Mouse (Mus musculus): ENCODE data around the gene Add1. TPM values are rescaled to one million over a fixed set of nuclear protein-coding genes. Genes with fewer than 3 reads are reported as not detected.

The Add1 gene
- polyA plus RNA-seq, 1 experiment from 2014 or later: 166 TPM

DNA sequence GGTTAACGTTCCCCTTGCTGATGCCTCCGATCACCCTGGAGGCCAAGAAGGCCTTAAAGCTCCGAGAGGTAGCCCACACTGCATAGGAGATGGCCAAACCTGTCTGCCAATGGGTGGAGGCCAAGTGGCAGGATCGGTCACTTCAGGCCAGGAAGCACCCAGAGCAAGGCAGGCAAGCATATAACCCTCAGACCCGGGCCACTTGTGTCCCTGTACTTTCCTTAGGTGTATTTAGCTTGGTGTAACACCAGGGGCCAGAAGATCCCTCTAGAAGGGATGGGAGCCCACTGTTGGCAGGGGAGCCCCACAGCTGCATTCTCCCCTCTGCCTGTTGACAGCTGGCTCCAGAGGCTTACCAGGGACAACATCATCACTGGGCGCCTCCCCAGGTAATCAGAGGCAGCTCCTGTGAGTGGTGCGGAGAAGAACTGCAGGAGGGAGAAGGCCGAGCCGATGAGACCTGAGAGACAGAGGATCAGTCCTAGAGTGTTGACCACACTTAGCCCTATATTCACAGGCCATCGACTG, 62.3 kb downstream of the Add1 start:
- peak overlapping the region; percentile 87; the same call in 1 of the 2 replicates for H3K27ac ChIP-seq (ENCODE audit: low read depth, low read length)
- H3K4me1 ChIP-seq (ENCODE audit: control insufficient read depth, insufficient read depth, low read length): peaks cover 6% of the 10 kb centered on the region
- peaks cover 21% of the 10 kb centered on the region for H3K36me3 ChIP-seq (ENCODE audit: control insufficient read depth, insufficient read depth, low read length)
- no peak for ATAC-seq (replicated peaks; ENCODE audit: insufficient number of reproducible peaks, low FRiP score, low TSS enrichment)
- no peaks in the 10 kb centered on the region for H3K27me3 ChIP-seq (ENCODE audit: control insufficient read depth, insufficient read depth, low read length)
- 58% methylated on average over 10 of the region's 10 CpGs for WGBS (ENCODE audit: insufficient replicate concordance)
- H3K9me3 ChIP-seq (replicated peaks; ENCODE audit: control insufficient read depth, low read length): no peaks in the 10 kb centered on the region
- peak overlapping the region; percentile 97 for H3K4me2 ChIP-seq
- H3K9ac ChIP-seq (ENCODE audit: low read depth, low read length): peak overlapping the region; percentile 87; the same call in 1 of the 2 replicates
- peak overlapping the region; percentile 70 for H3K4me3 ChIP-seq (ENCODE audit: low read depth, low read length)

DNA sequence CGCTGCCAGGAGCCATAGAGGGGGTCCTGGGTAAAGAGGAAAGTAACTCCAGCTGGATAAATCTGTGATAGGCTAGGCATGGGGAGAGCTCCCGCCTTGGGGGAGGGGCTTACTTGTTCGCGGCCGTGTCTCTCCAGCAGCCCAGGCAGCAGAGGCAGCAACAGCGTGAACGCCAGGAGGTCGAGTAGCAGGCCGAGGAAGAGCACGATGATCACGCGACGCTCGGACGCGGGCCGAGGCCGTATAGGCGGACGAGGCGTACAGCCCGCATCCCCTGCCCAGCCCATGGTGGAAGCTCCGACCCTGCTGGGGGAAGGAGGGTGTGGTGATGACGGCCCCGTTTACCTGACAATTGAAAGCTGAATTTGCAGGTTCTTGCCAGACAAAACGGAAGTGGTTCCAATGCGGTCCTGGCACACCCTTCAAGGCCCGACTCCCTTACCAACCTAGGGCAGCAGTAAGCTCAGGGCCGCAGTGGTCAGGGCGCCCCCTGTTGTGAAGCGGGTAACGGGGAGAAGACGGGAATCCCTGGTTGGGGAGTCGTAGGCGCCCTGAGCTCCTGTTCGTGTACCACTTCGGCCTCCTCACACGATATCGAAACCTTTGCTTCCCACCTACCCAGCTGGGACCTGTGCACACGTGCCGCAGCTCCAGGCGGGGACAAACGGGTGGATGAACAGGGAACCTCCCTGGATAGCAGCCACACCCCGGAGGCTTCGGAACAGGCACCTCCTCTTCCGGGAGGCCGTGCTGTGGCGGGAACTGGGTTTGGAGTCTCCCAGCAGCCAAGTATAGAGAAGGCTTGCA, 63.2 kb downstream of the Add1 start, which contains the start of gene Mfsd10:
TSS of gene Mfsd10 (minus strand) at position 732 of the 807 bp plus-strand sequence.
- Histone ChIP-seq H3K4me3 (ENCODE audit: low read depth, low read length) (peak within 1 kb of the TSS; percentile 70), H3K9ac (ENCODE audit: low read depth, low read length) (peak within 1 kb of the TSS; percentile 87), H3K4me2 (peak within 1 kb of the TSS; percentile 97), H3K36me3 (ENCODE audit: control insufficient read depth, insufficient read depth, low read length) (peaks cover 21% of the 10 kb centered on the region), H3K27ac (ENCODE audit: low read depth, low read length) (peak within 1 kb of the TSS; percentile 87), H3K4me1 (ENCODE audit: control insufficient read depth, insufficient read depth, low read length) (peaks cover 6% of the 10 kb centered on the region), H3K27me3 (ENCODE audit: control insufficient read depth, insufficient read depth, low read length) (no peaks in the 10 kb centered on the region), H3K9me3 (replicated peaks; ENCODE audit: control insufficient read depth, low read length) (no peaks in the 10 kb centered on the region)
- WGBS (ENCODE audit: insufficient replicate concordance): under 1% methylated on average over 48 of the region's 48 CpGs
- peak; percentile 78 for ATAC-seq (replicated peaks; ENCODE audit: insufficient number of reproducible peaks, low FRiP score, low TSS enrichment)

DNA sequence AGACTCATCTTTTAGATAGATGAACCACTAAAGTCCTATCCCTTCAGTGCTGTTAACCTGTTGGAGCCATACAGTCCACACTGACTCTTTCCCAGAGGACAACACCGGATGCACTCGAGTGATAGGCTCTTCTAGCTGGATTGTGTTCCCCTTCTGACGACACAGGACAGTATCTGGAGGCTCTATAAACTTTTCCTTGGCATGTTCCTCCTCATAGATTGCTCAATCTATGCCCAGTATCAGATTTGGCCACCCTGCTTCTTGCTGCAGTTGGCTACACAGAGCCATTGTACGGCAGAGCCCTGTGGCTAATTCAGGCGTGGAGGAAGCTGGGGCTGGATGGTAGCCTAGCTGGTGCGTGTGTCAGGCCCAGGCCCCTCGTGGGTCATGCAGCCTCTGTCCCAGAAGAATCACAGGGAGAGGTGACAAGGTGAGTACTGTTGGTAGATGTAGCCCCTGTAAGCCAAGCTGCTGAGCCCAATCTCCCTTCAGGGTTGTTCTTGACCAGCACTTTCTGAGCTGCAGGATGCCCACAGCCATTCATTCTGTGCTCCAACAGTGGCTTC, 64.2 kb downstream of the Add1 start:
- peak overlapping the region; percentile 87 for H3K9ac ChIP-seq (ENCODE audit: low read depth, low read length)
- peaks cover 20% of the 10 kb centered on the region for H3K36me3 ChIP-seq (ENCODE audit: control insufficient read depth, insufficient read depth, low read length)
- no peaks in the 10 kb centered on the region for H3K9me3 ChIP-seq (replicated peaks; ENCODE audit: control insufficient read depth, low read length)
- 0 out of 2 replicates have a peak overlapping the region, but pooled peaks have one; percentile 70 for H3K4me3 ChIP-seq (ENCODE audit: low read depth, low read length)
- peak overlapping the region; percentile 97 for H3K4me2 ChIP-seq
- peak overlapping the region; percentile 87 for H3K27ac ChIP-seq (ENCODE audit: low read depth, low read length)
- no peaks in the 10 kb centered on the region for H3K27me3 ChIP-seq (ENCODE audit: control insufficient read depth, insufficient read depth, low read length)
- H3K4me1 ChIP-seq (ENCODE audit: control insufficient read depth, insufficient read depth, low read length): peaks cover 6% of the 10 kb centered on the region
- 78% methylated on average over 7 of the region's 7 CpGs for WGBS (ENCODE audit: insufficient replicate concordance)
- no peak for ATAC-seq (replicated peaks; ENCODE audit: insufficient number of reproducible peaks, low FRiP score, low TSS enrichment)

DNA sequence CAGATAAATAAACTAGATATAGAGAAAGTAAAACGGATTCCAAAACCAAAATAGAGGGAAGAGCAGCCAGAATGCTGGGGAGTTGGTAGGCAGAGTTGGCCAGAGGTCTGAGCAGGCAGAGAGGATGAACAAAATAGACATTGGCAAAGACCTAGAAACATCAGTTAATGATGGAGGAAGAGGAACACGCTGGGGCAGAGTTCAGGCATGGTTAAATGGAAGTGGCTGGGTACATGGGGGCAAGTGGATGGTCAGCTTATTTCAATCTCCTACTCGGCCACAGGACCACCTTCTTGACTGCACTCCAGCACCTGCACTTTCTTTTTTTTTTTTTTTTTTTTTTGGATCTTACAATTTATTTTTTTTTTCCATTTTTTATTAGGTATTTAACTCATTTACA, 68.5 kb downstream of the Add1 start:
- peaks cover 33% of the 10 kb centered on the region for H3K36me3 ChIP-seq (ENCODE audit: control insufficient read depth, insufficient read depth, low read length)
- H3K4me3 ChIP-seq (ENCODE audit: low read depth, low read length): no peak overlapping the region
- H3K9me3 ChIP-seq (replicated peaks; ENCODE audit: control insufficient read depth, low read length): no peaks in the 10 kb centered on the region
- H3K4me1 ChIP-seq (ENCODE audit: control insufficient read depth, insufficient read depth, low read length): no peaks in the 10 kb centered on the region
- WGBS (ENCODE audit: insufficient replicate concordance): 84% methylated on average over 3 of the region's 3 CpGs
- H3K27ac ChIP-seq (ENCODE audit: low read depth, low read length): no peak overlapping the region
- ATAC-seq (replicated peaks; ENCODE audit: insufficient number of reproducible peaks, low FRiP score, low TSS enrichment): no peak
- no peak overlapping the region for H3K9ac ChIP-seq (ENCODE audit: low read depth, low read length)
- H3K27me3 ChIP-seq (ENCODE audit: control insufficient read depth, insufficient read depth, low read length): no peaks in the 10 kb centered on the region
- H3K4me2 ChIP-seq: no peak overlapping the region

DNA sequence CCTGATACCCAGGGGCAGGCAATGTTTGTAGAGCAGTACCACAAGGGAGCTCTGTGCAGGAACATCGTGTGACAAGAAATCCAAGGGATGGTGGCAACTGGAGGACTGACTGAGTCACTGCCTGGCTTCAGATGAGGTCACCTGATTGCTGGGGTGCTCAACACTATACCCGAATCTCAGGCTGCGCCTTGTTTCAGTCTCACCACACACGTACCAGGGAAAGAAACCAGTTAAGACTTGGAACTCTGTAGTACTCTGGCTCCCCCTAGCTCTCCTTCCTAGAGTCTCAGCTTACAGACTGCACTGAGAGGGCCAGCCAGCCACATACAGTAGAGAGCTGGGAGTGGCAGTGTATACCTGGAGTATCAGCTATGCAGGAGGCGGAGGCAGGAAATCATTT, 69.5 kb downstream of the Add1 start:
- Histone ChIP-seq H3K4me3 (ENCODE audit: low read depth, low read length) (no peak overlapping the region), H3K9ac (ENCODE audit: low read depth, low read length) (no peak overlapping the region), H3K27me3 (ENCODE audit: control insufficient read depth, insufficient read depth, low read length) (no peaks in the 10 kb centered on the region), H3K27ac (ENCODE audit: low read depth, low read length) (no peak overlapping the region), H3K9me3 (replicated peaks; ENCODE audit: control insufficient read depth, low read length) (no peaks in the 10 kb centered on the region), H3K4me2 (no peak overlapping the region), H3K4me1 (ENCODE audit: control insufficient read depth, insufficient read depth, low read length) (no peaks in the 10 kb centered on the region), H3K36me3 (ENCODE audit: control insufficient read depth, insufficient read depth, low read length) (peaks cover 39% of the 10 kb centered on the region)
- 71% methylated on average over 5 of the region's 5 CpGs for WGBS (ENCODE audit: insufficient replicate concordance)
- ATAC-seq (replicated peaks; ENCODE audit: insufficient number of reproducible peaks, low FRiP score, low TSS enrichment): no peak; the same call in 1 of the 2 replicates

DNA sequence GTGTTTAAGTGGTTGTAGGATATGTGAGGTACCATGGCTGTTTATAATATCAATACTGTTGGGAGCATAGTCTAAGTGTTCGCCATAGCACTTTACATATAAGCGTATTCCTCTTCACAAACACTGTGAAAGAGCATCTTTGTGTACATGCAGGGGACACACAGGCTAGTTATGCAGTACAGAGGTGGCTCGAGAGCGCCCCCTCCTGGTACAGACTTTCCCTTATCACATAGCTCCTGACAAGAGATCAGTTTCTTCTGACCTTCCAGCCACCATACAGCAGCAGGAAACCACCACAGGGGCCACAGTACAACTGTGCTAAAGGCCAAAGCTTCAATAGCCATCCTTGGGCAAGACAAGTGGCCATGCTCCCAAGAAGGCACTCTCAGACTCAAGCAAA, 74.1 kb downstream of the Add1 start:
- H3K9ac ChIP-seq (ENCODE audit: low read depth, low read length): no peak overlapping the region
- no peaks in the 10 kb centered on the region for H3K4me1 ChIP-seq (ENCODE audit: control insufficient read depth, insufficient read depth, low read length)
- no peaks in the 10 kb centered on the region for H3K9me3 ChIP-seq (replicated peaks; ENCODE audit: control insufficient read depth, low read length)
- whole genome bisulfite sequencing (ENCODE audit: insufficient replicate concordance): 53% methylated on average over 4 of the region's 4 CpGs
- H3K27me3 ChIP-seq (ENCODE audit: control insufficient read depth, insufficient read depth, low read length): no peaks in the 10 kb centered on the region
- ATAC-seq (replicated peaks; ENCODE audit: insufficient number of reproducible peaks, low FRiP score, low TSS enrichment): no peak
- no peak overlapping the region for H3K4me2 ChIP-seq
- H3K36me3 ChIP-seq (ENCODE audit: control insufficient read depth, insufficient read depth, low read length): peaks cover 51% of the 10 kb centered on the region
- H3K27ac ChIP-seq (ENCODE audit: low read depth, low read length): no peak overlapping the region
- H3K4me3 ChIP-seq (ENCODE audit: low read depth, low read length): no peak overlapping the region

DNA sequence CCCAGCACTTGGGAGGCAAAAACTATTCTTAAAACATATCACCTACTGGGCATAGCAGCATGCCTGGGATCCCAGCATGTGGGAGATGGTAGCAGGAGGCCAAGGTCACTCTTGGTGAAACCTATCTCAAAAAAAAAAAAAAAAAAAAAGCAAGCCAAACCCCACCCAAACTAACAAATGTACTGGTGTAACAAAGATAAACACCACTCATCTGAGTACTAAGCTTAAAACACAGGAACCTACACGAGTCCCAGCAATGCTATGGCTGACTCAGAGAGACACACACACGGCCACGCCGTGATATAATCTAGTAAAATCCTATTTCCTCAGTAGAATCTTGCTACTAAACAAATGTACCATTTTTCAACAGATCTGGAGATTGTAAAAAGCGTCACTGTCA, 79.5 kb downstream of the Add1 start:
- Histone ChIP-seq H3K4me2 (no peak overlapping the region), H3K4me1 (ENCODE audit: control insufficient read depth, insufficient read depth, low read length) (peaks cover 3% of the 10 kb centered on the region; the same call in 1 of the 2 replicates), H3K27ac (ENCODE audit: low read depth, low read length) (no peak overlapping the region), H3K27me3 (ENCODE audit: control insufficient read depth, insufficient read depth, low read length) (no peaks in the 10 kb centered on the region), H3K9ac (ENCODE audit: low read depth, low read length) (no peak overlapping the region), H3K4me3 (ENCODE audit: low read depth, low read length) (no peak overlapping the region), H3K9me3 (replicated peaks; ENCODE audit: control insufficient read depth, low read length) (no peaks in the 10 kb centered on the region), H3K36me3 (ENCODE audit: control insufficient read depth, insufficient read depth, low read length) (peaks cover 43% of the 10 kb centered on the region)
- WGBS (ENCODE audit: insufficient replicate concordance): 89% methylated on average over 5 of the region's 5 CpGs
- ATAC-seq (replicated peaks; ENCODE audit: insufficient number of reproducible peaks, low FRiP score, low TSS enrichment): no peak

DNA sequence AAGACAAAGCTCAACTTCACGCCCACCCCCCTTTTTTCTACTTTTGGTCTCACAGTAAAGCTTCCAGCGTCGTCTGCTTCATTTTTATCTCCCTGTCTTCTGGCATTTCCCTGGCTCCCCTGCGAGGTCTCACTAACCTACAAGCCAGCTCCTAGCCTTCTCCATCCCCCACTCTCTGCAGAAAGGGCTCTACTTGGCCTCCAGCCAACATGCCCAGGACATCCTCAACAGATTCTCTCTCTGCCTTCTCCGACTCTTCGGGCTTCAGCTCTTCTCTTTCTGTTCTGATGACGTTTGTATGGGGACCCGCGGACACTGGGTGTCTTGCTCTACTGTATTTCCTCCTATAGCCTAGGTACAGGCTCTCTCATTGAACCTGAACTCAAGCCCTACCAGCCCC, 81.4 kb downstream of the Add1 start:
- H3K9ac ChIP-seq (ENCODE audit: low read depth, low read length): no peak overlapping the region
- peaks cover 3% of the 10 kb centered on the region; the same call in 1 of the 2 replicates for H3K4me1 ChIP-seq (ENCODE audit: control insufficient read depth, insufficient read depth, low read length)
- H3K27me3 ChIP-seq (ENCODE audit: control insufficient read depth, insufficient read depth, low read length): no peaks in the 10 kb centered on the region
- WGBS (ENCODE audit: insufficient replicate concordance): 72% methylated on average over 9 of the region's 9 CpGs
- no peak overlapping the region for H3K4me3 ChIP-seq (ENCODE audit: low read depth, low read length)
- ATAC-seq (replicated peaks; ENCODE audit: insufficient number of reproducible peaks, low FRiP score, low TSS enrichment): no peak
- no peak overlapping the region for H3K4me2 ChIP-seq
- H3K36me3 ChIP-seq (ENCODE audit: control insufficient read depth, insufficient read depth, low read length): peaks cover 33% of the 10 kb centered on the region
- no peak overlapping the region for H3K27ac ChIP-seq (ENCODE audit: low read depth, low read length)
- no peaks in the 10 kb centered on the region for H3K9me3 ChIP-seq (replicated peaks; ENCODE audit: control insufficient read depth, low read length)

Data from heart, embryonic 11.5 days (tissue).